Mouse (Mus musculus) urinary bladder, postnatal 14 days (tissue): ENCODE measurements around the gene Gm10203.
"Not testable (repeated sequence)": the region's sequence is repeated elsewhere in the genome, so short reads cannot be mapped to it uniquely, and the experiment has no call there.

Source experiments
- DNase-seq: peaks from one replicate; pipeline ENCODE4 v3.0.0; 2021; ENCODE audit warnings: low spot score

Gm10203 gene

GRCm38 (mm10) chr6:149129870-149130269 lies at the start of gene Gm10203:
TSS of gene Gm10203 (plus strand) at chr6:149130170.
- not testable (repeated sequence) for DNase-seq

GRCm38 (mm10) chr6:149092406-149092805 lies 37.6 kb upstream of the Gm10203 start:
- no peak for DNase-seq

- DNase-seq: no peak
Observed at GRCm38 (mm10) chr6:149093465-149093864, 36.5 kb upstream of the Gm10203 start.

GRCm38 (mm10) chr6:149094555-149094954 lies 35.4 kb upstream of the Gm10203 start:
- DNase-seq: no peak

GRCm38 (mm10) chr6:149095389-149095788 lies 34.6 kb upstream of the Gm10203 start:
- no peak for DNase-seq

DNA sequence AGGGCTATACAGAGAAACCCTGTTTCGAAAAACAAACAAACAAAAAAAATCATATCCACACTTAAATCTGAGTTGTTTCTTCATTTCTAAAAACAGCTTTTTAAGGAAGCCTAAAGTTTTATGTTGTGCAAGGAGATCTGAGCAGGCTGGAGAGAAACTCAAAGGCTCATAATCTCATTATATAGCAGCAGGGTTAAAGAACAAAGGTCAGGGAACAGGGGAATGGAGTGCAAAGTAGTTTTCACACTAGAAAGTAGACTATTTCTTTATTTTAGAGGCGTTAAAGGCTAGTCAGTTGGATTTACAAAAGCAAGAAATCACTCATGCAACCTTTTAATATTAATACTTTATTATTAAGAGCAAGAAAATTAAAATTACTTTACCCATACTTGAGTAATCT lies 33.7 kb upstream of the Gm10203 start:
- no peak for DNase-seq

GRCm38 (mm10) chr6:149097276-149097675 lies 32.7 kb upstream of the Gm10203 start:
- no peak for DNase-seq

- no peak for DNase-seq
Observed at GRCm38 (mm10) chr6:149098993-149099392, 31.0 kb upstream of the Gm10203 start.

DNA sequence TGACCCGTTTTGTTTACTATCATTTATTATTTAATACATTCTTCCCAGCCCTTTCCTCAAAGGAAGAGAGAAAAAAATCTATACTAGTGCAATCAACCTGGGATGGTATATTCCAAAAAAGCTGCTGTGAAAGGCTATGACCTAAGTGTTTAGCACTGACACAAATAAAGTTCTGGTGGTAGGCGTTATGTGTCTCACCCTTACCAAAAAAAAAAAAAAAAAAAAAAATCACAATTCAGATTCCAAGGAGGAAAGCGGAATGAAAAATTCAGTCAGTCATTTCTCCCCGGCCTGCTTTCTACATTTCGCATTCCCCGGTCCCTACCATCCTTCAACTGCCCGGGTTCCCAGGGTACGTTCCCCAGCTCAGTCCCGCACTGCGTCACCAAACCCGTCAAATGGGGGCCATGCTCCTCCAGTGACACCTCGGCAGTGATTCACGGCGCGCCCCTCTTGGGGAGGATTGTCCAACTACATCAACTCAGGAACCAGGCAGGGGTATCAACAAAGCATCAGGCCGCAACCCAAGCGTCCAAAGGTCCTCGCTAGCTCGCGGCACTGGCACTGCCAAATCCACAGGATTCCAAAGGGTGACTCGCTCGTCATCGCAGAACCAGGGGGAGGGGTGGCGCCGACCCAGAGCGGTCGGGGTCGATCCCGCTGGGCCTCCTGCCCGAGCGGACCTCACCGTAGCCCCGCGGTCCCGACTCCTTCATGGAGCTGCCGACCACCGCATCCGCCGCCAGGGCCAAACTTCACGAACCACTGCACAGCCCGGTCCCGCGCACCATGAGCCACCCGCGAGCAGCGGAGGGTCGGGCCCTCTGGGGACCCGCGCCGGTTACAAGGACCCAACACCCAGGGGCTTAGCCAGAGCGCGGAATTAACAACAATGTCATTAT lies 29.5 kb upstream of the Gm10203 start:
- DNase-seq: peak; percentile 32

DNA sequence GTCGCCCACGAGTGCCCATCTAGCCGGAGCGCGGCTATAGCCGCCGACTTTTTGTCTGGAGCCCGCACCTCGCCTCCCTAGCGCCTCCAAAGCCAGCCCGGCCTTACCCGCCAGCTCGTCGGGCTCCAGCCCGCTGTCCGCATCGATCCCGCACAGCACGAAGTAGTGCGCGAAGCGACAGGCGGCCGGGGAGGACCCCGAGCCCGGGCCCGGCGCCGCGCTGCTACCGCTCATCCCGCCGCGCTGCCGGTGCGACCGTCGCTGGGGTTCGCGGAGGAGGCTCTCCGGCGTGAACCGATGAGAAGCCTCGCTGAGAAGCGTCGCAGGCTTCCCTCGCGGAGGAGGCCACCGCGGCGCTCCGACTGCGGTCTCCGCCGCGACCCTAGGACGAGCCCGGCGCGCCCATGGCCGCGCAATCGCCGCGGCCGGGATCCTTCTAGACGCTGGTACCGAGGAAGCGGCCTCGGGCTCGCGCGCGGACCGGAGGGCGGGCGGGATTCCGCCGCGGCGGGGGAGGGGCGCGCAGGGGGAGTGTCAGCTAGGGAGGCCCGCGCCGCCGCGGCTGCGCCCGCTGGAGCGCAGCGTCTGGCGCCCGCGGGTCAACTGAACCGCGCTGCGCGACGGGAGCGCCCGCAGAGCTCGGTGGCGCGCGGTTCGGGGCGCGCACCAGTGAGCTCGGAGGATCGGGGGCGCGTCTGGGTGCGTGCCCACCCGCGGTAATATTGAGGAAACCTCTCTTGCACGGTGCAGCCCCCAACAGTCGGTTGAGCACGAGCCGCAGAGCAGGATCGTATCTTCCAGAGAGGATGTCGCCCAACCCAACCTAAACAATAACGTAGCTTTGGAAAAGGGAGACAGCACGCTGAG lies 28.7 kb upstream of the Gm10203 start, which contains the start of gene Dennd5b:
Gene Dennd5b, minus strand, starts transcription at position 605 of the 867 bp plus-strand sequence.
- peak; percentile 82 for DNase-seq

DNA sequence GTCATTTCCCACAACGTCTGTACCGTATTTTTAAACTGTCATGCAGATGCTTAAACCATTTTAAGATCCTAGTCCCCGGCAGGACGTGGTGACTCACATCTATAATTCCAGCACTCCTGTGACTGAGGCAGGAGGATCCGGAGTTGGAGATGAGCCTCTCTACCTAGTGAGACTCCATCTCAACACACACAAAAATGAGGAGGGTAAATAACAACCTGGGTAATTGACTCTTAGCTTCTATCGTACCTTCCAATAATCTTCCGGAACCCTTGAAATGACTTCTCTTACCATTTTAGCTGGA lies 28.1 kb upstream of the Gm10203 start:
- DNase-seq: no peak

DNA sequence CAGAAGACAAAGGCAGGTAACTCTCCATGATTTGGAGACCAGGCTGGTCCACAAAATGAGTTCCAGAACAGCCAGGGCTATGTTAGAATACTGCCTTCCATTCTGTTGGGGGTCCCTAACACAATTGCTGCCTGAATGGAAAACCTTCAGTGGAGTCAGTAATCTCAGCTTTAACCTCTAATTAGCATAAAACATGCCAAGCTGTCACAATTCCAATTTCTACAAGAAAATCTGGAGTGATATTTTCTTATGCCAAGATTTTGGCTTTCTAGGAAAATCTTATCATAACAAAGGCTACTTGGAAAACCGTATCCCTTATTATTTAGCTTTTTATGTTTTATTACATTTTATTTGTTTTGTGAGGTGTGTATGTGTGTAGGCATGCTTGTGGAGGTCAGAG lies 26.5 kb upstream of the Gm10203 start:
- DNase-seq: no peak

DNA sequence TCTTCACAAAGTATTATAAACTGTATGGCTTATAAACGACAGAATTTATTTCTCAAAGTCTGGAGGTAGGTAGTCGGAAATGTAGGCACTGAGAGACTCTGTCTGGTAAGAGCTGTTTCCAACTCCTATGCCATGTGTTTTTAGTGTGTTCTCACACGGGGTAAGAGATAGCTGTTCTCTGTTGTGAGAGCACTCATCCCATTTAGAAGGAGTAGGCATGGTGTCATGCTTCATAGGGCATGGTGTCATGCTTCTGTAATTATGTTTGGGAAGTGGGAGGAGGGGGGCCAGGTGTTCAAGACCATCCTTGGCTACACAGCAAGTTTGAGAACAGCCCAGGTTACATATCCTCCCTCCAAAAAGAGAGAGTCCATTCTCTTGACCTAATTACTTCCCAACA lies 22.4 kb upstream of the Gm10203 start:
- no peak for DNase-seq

DNA sequence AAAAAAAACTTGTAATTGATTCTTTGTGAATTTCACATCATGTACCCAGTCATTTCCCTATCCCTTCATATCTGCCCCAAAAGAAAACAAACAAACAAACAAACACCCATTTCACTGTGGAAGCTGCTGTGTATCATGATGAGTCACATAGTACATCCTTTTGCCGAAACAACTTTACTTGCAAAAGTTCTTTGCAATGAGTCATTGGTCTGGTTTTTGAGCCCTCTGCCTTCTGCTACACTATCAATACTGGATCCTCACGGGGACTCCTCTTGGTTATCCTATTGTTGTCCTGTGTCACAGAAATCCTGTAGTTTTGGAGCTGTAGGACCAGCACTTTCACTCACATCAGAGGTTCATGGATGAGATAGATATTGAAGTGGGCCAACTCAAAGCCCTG lies 21.1 kb upstream of the Gm10203 start:
- DNase-seq: no peak

GRCm38 (mm10) chr6:149116992-149117391 lies 13.0 kb upstream of the Gm10203 start:
- DNase-seq: no peak

- peak; percentile 58 for DNase-seq
Observed at GRCm38 (mm10) chr6:149118935-149119334, 11.0 kb upstream of the Gm10203 start.

DNA sequence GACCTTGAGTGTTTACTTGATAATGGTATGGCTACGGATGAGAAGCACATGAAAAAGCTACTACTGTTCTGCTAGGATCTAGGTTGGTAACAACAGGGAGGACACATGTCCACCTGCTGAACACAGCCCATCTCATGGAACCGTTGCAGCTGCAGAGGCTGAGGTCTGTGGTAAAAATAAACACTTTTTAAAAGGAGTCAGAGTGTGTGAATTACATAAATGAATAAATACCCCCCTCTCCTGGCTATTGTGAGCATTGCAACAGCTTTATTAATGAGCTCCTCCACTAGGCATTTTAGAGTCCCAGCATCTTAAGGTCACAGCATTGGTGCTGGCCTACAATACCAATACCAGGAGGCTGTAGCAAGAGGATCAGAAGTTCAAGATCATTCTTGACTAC lies 10.1 kb upstream of the Gm10203 start:
- peak; percentile 66 for DNase-seq

DNA sequence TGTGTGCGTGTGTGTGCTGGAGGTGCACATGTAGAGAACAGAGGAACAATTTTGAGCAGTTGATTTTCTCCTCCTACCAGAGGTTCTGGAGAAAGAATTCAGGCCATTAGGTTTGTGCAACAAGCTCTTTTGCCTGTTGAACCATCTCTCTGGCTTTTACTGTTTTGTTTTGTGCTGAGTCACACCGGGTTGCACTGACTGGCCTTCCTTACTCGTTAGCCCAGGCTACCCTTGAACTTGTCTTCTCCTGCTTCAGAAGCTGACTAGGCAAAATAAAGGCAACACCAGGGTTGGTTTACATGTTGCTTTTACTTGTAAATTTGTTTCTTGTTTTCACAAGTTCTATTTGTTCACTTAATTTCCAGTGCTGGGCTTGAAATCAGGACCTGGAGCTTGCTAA lies 6.9 kb upstream of the Gm10203 start:
- no peak for DNase-seq

- DNase-seq: peak; percentile 37
Observed at GRCm38 (mm10) chr6:149126675-149127074, 3.3 kb upstream of the Gm10203 start.

DNA sequence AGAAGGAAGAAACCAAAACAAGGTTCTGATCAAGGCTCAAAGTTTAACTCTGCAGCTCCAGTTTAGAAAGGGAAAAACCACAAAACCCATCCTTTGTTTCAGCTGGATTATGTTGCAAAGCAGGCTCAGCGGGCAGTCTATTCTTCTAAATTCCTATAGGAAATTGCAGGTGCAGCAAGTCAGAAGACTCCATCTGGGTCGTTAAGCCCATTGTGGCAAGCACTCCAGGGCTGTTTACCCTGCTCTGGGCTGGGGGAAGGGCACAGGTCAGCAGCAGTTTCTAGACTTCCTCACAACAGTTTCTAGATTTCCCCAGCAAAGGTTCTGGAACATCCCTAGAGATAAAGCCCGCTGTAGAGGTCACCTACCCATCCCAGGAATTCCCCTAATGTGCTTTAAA lies 1.1 kb downstream of the Gm10203 start:
- DNase-seq: no peak

GRCm38 (mm10) chr6:149132311-149133077 lies 2.5 kb downstream of the Gm10203 start:
- peak; percentile 32 for DNase-seq
